Mouse (Mus musculus): Measurements from ENCODE around the gene Med24.

Gene Med24

DNA sequence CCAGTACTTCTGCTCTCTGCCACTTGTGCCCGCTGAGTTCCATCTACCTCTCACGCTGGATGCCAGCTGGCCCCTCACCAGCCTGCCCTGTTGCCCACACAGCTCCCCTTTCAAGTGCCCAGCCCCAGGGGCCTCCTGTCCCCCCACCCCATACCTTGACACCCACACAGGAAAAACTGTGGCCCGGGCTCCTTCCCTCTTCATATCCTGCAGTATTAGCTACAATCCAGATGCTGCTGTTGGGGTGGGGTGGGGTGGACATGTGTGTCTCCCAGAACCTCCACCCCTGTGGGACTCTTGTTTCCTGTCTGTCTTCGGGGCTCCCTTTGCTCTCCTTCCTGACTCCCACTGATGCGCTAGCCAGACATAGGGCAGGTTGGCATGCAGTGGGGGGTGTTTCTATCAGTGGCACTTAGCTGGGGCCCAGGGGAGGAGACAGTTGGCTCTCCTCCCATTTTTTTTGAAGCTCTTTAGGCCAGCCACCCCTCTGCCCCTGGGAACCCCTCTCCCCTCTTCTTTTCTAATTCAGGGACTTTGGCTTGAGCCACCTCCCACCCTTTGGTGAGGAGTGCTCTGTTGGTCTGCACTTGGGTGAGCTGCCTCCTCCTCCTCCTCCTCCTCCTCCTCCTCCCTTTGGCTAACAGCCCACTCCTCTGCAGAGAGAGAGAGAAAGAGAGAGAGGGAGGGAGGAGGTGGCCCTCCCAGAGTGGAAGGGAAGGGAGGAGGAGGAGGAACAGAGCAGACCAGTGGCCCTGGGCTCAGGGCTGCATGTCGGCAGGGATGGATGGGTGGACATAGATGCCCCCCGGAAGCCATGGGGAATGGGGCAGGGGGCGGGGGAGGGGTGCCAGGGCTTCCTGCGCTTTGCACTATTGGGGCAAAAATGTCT is 36.4 kb upstream of the Med24 start:
- no peak for DNase-seq (ENCODE audit: extremely low read depth, low read depth, low spot score)

DNA sequence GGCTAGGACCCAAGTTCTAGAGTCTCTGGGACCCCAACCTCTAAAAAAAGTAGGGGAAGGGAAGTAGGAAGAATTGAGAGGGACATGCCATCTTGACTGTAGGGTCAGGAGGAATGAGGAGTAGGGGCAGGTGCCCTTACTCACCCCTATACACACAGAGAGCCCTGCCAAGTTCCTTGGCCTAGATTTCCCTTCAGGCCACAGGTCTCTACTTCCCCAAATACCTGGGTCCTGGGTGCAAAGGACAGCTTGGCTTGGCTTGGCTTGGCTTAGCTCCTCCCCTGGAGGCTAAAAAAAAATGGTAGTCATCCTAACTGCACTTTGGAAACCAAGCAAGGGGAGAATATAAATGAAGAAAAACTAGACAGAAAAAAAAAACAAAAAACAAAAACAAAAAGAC is 35.5 kb upstream of the Med24 start:
- no peak for DNase-seq (ENCODE audit: extremely low read depth, low read depth, low spot score)

DNA sequence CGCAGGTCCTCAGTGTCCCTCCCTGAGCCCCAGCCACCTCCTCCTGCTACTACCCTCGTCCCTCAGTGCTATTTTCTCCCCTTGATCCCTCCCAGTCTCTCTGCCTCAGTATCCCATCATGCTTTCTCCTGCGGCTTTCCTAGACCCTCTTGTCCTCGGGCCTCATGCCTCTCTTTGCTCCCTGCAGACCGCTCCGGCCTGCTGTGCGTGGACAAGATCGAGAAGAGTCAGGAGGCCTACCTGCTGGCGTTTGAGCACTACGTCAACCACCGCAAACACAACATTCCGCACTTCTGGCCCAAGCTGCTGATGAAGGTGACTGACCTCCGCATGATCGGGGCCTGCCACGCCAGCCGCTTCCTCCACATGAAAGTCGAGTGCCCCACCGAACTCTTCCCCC is 34.9 kb upstream of the Med24 start:
- no peak for DNase-seq (ENCODE audit: extremely low read depth, low read depth, low spot score)

DNA sequence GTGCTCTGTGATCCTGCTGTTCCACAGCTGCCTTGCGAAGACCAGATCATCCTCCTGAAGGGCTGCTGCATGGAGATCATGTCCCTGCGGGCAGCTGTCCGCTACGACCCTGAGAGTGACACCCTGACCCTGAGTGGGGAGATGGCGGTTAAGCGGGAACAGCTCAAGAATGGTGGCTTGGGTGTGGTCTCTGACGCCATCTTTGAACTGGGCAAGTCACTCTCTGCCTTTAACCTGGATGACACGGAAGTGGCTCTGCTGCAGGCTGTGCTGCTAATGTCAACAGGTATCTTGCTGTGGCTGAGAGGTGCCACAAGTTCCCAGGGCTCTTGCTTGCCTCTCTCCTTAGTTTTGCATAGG is 34.2 kb upstream of the Med24 start:
- DNase-seq (ENCODE audit: extremely low read depth, low read depth, low spot score) = no peak

DNA sequence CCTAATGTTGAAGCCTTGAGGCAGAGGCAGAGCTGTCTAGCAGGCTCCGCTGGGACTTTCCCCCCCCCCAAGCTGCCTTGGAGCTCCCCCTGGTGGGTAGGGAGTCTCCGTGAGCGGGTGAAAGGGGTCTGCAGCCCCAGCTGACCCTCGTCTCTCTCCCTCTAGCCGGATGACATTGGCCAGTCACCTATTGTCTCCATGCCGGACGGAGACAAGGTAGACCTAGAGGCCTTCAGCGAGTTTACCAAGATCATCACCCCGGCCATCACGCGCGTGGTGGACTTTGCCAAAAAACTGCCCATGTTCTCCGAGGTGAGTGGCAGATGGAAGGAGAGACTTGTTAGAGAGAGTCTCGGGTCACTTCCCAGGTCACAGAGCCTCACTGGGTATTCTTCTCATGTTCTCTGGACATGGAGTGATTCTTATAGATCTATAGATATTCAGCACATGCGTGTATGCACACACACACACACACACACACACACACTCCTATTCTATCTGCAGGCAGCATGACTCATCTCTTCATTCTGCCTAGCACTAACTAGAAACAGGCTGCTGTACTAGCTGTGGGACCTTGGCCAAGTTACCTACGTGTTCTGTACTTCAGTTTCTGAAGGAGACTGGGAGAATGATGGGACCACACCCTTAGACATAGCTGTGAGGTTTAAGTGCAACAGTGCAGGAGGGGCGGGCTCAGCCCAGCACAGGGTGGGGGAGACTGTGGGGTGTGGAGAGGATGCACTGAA is 33.7 kb upstream of the Med24 start:
- no peak for DNase-seq (ENCODE audit: extremely low read depth, low read depth, low spot score)

DNA sequence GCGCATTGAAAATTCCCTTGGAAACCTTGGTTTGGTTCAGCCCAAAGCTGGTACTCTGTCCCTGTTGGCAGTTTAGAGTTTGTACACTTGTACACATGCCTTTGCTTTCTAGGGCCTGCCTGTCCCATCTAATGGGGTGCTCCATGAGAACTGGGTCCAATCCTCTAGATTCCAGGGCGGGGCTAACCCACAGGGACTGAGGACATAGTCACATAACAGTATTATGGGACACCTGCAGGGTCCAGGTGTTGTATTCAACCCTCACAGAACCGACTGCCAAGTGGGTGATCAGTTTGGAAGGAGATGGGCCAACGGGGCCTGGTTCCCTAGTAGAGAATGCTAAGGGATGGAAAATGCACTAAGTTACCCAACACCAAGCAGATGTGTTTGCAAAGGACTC is 32.7 kb upstream of the Med24 start:
- no peak for DNase-seq (ENCODE audit: extremely low read depth, low read depth, low spot score)

DNA sequence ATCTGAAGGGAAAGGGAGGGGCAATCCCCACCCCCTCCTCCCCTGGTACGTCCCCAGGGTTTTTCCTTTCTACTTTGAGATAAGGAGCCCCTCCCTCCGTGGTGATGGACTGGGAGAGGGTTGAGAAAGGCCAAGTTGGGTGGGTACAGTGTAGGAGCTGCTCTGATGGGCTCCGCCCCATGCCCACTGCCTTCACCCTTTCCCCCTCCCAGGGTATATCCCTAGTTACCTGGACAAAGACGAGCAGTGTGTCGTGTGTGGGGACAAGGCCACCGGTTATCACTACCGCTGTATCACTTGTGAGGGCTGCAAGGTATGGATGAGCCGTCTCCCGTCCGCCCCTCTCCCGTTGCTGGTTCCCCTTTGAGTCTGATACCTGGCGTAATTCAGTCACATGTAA is 27.5 kb upstream of the Med24 start:
- DNase-seq (ENCODE audit: extremely low read depth, low read depth, low spot score) = no peak

DNA sequence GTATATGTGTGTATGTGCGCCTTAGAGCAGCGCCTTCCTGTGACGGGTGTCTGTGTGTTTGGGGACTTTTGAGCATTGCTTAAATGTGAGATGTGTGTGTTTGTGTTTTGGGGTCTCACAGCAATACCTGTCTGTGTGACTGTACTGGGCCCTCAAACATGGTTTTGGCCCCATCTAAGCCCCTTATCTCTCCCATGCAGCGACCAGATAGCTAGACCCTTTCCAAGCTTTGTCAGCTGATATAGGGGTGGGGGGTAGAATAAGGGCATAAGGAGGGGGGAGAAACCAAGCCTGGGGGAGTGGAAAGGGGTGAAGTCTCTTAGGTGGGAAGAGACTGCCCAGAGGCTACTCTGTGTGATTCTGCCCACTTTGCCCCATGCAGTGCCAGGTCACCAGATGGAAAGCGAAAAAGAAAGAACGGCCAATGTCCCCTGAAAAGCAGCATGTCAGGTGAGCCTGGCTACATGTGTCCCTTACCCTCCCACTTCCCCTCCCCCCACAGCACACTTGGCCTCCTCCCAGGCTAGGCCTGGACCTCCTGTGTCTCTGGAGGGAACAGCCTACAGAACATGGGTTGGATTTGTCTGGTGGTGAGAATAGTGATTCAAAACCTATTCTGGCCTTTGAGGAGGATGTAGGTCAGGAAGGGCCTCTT is 26.6 kb upstream of the Med24 start:
- no peak for DNase-seq (ENCODE audit: extremely low read depth, low read depth, low spot score)

DNA sequence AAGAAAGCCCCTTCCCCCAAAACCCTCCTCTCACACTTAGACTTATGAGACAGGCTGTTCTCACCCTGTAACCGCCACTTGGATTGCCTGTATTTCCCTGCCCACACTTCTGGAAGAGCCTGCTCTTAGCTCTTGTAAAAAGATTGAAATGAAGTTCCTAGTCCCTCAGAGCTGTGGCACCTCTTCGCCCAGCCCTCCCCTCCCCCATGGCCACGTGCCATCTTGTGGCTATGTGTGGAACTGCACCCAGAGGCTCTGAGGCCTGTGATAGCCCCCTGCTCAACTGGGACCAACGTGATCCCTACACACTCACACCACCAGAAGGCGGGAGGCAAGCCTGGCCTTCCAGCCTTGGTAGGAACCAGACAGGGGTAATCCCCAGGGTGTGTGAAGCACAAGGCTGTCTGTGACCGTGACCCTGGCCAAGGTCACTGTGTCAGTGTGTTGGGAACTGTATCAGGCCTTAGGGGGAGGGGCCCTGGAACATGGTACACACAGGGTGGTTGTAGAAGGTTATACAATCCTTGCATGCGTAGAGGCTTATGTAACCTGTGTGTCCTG is 25.5 kb upstream of the Med24 start:
- DNase-seq (ENCODE audit: extremely low read depth, low read depth, low spot score) = no peak

DNA sequence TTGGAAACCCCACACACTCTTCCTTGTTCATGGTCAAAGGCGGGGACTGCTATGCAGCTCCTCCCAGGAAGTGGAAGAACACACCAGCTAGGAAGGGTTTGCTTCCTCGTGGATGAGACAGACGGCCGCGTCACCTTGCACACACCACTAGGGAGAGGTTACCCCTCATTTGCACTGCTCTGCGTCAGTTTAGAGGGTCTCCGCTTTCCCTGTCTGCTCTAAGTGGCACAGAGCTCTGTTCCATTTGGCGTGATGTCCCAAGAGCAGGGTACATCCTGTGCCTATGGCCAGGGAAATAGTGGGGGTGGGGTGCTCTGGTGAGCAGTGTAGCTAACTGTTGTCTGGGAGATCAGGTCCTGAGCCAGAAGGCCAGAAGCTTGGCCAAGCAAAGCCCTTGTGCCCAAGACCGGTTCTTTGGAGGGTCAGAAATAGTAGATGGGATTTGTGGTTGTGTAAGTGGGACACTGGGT is 25.0 kb upstream of the Med24 start:
- DNase-seq (ENCODE audit: extremely low read depth, low read depth, low spot score) = no peak

DNA sequence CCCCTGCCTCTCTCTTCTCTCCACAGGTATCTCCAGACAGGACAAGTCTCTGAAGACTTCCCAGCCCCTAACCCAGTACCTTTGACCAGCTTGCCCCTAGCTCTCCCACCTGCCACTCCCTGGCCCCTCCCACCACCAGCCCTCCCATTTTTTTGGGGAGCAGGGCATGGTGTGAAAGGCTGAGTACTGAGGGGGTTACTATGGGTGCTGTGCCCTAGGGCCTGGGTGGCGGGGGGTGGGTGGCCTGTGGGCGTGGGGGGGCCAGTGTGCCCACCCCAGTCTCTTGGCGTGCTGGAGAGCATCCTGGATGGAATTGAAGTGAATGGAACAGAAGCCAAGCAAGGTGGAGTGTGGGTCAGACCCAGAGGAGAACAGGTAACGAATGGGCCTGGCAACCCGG is 24.0 kb upstream of the Med24 start:
- DNase-seq (ENCODE audit: extremely low read depth, low read depth, low spot score) = no peak

DNA sequence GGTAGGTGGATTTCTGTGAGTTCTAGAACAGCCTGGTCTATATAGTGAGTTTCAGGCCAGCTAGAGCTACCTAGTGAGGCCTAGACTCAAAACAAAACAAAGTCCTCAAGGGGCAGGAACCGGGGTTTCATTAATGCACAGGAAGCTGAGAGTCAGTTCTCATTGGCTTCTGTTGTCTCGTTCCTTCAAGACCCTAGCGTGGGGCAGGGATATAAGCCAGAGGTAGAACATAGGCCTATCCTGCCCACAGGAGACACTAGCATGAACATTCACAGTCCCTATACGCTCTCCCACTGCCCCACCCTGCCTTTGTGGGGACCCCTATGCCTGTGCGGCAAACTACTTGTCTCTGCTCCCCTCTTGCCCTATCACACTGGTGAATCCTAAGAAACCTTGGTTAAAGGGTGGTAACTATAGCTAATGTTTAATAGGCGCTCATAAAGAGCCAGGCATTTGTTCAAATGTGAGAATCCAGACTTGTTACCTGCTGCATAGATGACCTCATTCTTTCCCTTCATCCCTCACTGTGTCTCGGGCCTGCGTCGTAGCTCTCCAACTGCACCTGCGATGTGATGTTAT is 23.4 kb upstream of the Med24 start:
- no peak for DNase-seq (ENCODE audit: extremely low read depth, low read depth, low spot score)

DNA sequence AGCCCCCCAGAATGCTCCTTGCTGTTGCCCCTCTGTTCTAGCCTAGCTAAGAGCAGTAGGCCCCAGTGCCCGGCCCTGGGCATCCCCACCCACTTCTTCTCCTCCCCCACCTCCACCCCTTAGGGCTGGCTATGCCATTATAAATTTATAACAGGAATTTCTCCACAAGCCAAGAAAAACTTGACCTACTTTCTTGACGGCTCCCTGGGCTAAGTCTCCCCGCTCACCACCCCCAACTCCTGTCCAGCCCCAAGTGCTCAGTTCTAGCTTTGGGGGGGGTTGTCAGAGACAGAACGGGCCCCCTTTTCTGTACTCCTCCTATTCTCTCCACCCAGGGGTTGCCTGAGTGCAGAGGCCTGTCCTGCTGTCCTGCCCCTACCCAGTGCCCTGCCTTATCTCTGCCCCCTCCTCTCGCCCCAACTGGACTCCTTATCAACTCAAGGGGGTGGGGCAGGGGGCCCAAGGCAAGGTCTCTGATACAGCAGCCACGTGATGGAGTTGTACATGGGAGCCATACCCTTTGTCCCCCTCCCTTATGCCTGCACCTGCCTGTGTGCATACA is 22.1 kb upstream of the Med24 start:
- DNase-seq (ENCODE audit: extremely low read depth, low read depth, low spot score) = no peak

DNA sequence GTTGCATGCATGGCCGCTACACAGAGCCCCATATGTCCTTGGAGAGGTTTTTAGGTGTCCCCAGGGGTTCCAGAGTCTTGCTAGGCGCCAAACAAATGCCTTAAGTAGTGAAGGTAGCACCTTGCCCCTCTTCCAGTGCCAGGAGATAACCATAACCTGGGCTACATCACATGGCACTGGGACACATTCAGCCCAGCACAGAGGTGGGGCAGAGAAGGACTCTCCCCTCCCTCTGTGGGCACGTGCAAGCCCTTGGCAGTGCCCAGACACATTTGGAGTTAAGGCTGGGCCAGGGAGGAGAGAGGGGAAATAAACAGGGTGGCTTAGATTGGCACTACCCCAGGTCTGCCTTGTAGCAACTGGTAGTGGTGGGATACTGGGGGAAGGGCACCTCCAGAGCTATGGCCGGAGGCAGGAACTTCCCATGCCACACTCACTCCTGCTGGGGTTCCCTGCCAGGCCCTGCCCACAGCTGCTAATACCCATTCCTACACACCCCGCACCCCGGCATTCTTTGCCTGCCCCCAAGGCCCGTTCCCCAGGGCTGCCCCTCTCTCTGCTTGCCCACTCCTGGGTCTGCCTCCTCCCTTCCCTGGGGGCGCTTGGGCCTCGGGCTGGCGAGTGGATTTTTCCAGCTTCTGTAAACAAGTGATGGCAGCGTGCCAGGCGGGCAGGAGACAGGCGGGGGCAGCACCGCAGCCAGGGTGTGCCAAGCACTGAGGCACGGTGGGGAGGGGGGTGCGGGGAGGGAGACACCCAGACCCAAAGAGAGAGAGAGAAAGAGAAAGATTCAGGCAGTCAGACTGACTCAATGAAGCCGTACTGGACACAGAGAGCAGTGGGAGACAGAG is 21.3 kb upstream of the Med24 start:
- peak; percentile 82 for DNase-seq (ENCODE audit: extremely low read depth, low read depth, low spot score)

DNA sequence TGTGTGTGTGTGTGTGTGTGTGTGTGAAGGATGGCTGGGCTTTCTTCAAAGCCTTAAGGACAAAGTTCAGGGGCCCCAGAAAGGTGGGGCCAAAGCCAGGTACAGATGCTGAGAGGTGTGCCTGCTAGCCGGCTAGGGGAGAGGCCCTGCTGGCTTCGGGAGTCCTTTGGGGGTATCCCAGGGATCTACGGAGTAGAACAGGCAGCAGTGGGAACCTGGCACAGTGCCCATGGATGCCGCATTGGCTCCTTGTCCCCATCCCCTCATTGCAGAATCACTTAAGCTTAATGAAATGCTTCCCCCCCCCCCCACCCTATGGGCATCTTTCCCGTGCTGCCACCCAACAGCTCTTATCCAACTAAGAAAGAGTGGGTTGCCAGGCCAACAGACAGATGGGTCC is 20.5 kb upstream of the Med24 start:
- DNase-seq (ENCODE audit: extremely low read depth, low read depth, low spot score) = no peak

DNA sequence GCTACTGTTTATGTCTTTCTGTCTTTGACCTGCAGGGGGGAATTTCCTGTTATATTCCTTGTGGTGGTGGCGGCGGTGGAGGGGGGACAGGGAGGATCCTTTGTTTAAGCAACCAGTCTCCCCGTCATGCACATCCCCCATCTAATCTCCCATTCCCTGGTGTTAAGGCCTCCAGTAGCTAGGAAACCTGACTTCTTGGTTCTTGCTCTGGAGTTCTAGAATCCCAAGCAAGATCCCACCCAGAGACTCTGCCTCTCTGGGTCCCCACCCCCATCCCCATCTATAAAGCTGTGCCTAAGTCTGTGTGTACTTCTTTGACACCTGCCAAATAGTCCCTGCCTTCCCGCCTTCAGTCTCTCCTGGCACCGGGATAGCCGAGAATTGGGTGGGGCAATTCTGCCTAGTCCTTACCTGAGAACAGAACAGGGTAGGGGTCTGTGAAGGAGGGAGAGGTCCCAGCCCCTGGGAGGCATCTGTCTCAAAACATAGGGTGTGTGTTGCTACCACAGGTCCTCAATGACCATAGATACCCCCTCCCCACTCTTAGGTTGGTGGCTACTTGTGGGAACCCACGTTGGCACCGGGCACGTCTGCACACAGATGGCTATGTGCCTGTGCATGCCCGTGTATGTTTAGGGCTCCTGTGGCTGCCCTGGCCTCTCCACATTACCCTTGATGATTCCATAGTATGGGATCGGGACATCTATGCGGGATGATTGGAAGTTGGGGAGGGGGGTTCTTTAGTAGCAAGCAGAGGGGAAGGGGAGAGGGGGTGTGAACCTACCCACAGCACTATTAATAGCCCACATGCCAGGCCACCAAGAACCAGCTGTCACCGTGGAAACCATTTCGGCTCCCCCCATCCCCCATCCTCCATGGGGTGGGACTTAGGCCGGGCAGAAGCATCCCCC is 19.5 kb upstream of the Med24 start:
- DNase-seq (ENCODE audit: extremely low read depth, low read depth, low spot score) = no peak

DNA sequence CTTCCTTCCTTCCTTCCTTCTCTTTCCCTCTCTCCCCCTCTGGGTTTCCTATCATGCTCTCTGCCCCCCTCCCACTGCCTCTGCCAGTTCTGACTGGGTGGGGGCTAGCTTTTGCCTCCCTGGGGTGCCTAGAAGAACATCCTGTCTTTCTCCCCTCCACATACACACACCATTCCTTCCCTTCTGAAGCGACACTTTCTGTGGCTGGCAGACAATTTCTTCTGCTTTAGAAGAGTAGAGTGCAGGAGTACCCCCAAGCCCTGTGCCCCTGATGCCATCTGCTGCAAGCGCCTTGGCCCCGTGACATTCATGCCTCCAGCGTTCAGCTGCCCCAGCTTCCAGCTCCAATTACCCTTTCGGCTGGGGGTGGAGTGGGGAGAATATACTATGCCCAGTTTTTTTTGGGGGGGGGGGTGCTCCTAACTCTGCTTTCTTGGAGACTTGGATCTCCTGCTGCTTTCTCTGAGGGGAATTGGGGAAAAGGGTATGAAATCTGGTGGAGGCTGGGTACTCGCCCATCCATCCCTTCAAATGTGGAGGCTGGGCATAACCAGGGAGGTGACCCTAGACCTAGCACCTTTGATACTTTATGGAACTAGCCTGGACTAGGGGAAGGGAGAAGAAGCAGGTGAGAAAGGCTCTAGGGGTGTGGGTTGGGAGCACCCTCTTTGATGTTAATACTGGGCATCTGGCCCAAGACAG is 18.7 kb upstream of the Med24 start:
- no peak for DNase-seq (ENCODE audit: extremely low read depth, low read depth, low spot score)

All from fat pad, adult 2 months (tissue).